Mouse (Mus musculus) stomach, postnatal 0 days (tissue): ENCODE results near the gene Chrm1. TPM values are rescaled to one million over a fixed set of nuclear protein-coding genes. Genes with fewer than 3 reads are reported as not detected.
"Not testable (repeated sequence)": the region's sequence is repeated elsewhere in the genome, so short reads cannot be mapped to it uniquely, and the experiment has no call there.

Experiments
- ATAC-seq: fragments of 200-750 bp; cut with Nextera tagmentation; 2 replicates; pipeline ENCODE4 v1.8.0; 2017; ENCODE audit not compliant: low FRiP score, low TSS enrichment
- DNase-seq: peaks from one replicate; pipeline ENCODE4 v3.0.0-alpha.2; 2016; ENCODE audit warnings: low spot score
- H3K27ac ChIP-seq: fragments of 300-500 bp; sonication (generic); replicated peaks from 2 replicates; pipeline ENCODE4 v1.5.1; 2014; ENCODE audit warnings: mild to moderate bottlenecking, control low read depth
- H3K27me3 ChIP-seq: fragments of 300-500 bp; sonication (generic); 2 replicates; pipeline ENCODE4 v1.6.1; 2014; ENCODE audit warnings: low read length; ENCODE audit not compliant: control insufficient read depth, insufficient read depth
- H3K36me3 ChIP-seq: fragments of 300-500 bp; sonication (generic); 2 replicates; pipeline ENCODE4 v1.6.1; 2014; ENCODE audit warnings: low read length, mixed read lengths; ENCODE audit not compliant: control insufficient read depth, insufficient read depth
- H3K4me1 ChIP-seq: fragments of 300-500 bp; sonication (generic); replicated peaks from 2 replicates; pipeline ENCODE4 v1.6.1; 2014; ENCODE audit warnings: antibody characterized with exemption; ENCODE audit not compliant: control insufficient read depth, insufficient read depth
- H3K4me2 ChIP-seq: fragments of 300-500 bp; sonication (generic); replicated peaks from 2 replicates; pipeline ENCODE4 v1.6.1; 2014; ENCODE audit warnings: low read depth, mild to moderate bottlenecking, control low read depth, moderate library complexity
- H3K4me3 ChIP-seq: fragments of 300-500 bp; sonication (generic); 2 replicates; pipeline ENCODE4 v1.5.1; 2014; ENCODE audit warnings: low read depth, low read length, control low read depth
- H3K9ac ChIP-seq: fragments of 300-500 bp; sonication (generic); 2 replicates; pipeline ENCODE4 v1.6.1; 2014; ENCODE audit warnings: mild to moderate bottlenecking, low read length, control low read depth, mixed read lengths
- H3K9me3 ChIP-seq: fragments of 300-500 bp; sonication (generic); 2 replicates; pipeline ENCODE4 v1.6.1; 2016; ENCODE audit warnings: low read length; ENCODE audit not compliant: control insufficient read depth
- CTCF ChIP-seq: IDR thresholded peaks from 2 replicates; pipeline ENCODE4 v1.5.1; 2016; ENCODE audit warnings: antibody characterized with exemption, low read depth, mild to moderate bottlenecking, moderate library complexity
- EP300 ChIP-seq: optimal IDR thresholded peaks from 2 replicates; pipeline ENCODE3; 2016; ENCODE audit warnings: antibody characterized with exemption
- WGBS: fragments of 180-500 bp; shearing (Covaris S2); extraction: QIAGEN DNeasy Blood & Tissue Kit; methylation state at CpG from one replicate; pipeline ENCODE4 v1.1.7; 2014; 5-methylcytosine and 5-hydroxymethylcytosine counted together
- polyA plus RNA-seq: library from polyadenylated mRNA; unstranded; fragments of >200 nt; fragmentation: Nextera tagmentation; extraction: Ambion mirVana; gene quantifications from 2 replicates; pipeline ENCODE4 v1.2.1, GENCODE M21; 2015

Chrm1 gene
- polyA plus RNA-seq, 1 experiment from 2014 or later = 1.4 TPM

GRCm38 (mm10) chr19:8715868-8716766 lies 52.5 kb downstream of the Chrm1 start:
- Histone ChIP-seq H3K9me3 (no peaks in the 10 kb centered on the region), H3K4me2 (no peak overlapping the region), H3K4me3 (no peak overlapping the region), H3K4me1 (no peaks in the 10 kb centered on the region), H3K27ac (no peak overlapping the region), H3K27me3 (no peaks in the 10 kb centered on the region), H3K36me3 (no peaks in the 10 kb centered on the region), H3K9ac (no peak overlapping the region)
- WGBS = 77% methylated on average over 10 of the region's 10 CpGs
- TF ChIP-seq EP300 = no peak
- no peak for TF ChIP-seq CTCF
- ATAC-seq = no peak
- peak; percentile 10 for DNase-seq

GRCm38 (mm10) chr19:8716767-8717475 lies 53.3 kb downstream of the Chrm1 start:
- Histone ChIP-seq H3K36me3 (no peaks in the 10 kb centered on the region), H3K9ac (no peak overlapping the region), H3K4me1 (no peaks in the 10 kb centered on the region), H3K4me3 (no peak overlapping the region), H3K27me3 (no peaks in the 10 kb centered on the region), H3K27ac (no peak overlapping the region), H3K4me2 (no peak overlapping the region), H3K9me3 (no peaks in the 10 kb centered on the region)
- ATAC-seq = no peak
- 79% methylated on average over 8 of the region's 10 CpGs for WGBS
- DNase-seq = peak; percentile 8
- no peak for TF ChIP-seq CTCF

GRCm38 (mm10) chr19:8718357-8718756 lies 54.8 kb downstream of the Chrm1 start:
- H3K36me3 ChIP-seq = no peaks in the 10 kb centered on the region
- no peak overlapping the region for H3K9ac ChIP-seq
- H3K4me2 ChIP-seq = no peak overlapping the region
- DNase-seq (peak; percentile 72), ATAC-seq (no peak)
- no peaks in the 10 kb centered on the region for H3K9me3 ChIP-seq
- H3K27me3 ChIP-seq = no peaks in the 10 kb centered on the region
- 58% methylated on average over 3 of the region's 3 CpGs for WGBS
- TF ChIP-seq CTCF (peak; percentile 87), EP300 (no peak)
- no peak overlapping the region for H3K27ac ChIP-seq
- H3K4me1 ChIP-seq = no peaks in the 10 kb centered on the region
- no peak overlapping the region for H3K4me3 ChIP-seq

GRCm38 (mm10) chr19:8719037-8719436 lies 55.4 kb downstream of the Chrm1 start:
- DNase-seq = peak; percentile 10
- ATAC-seq, H3K9me3 ChIP-seq, H3K27me3 ChIP-seq, H3K36me3 ChIP-seq, H3K4me3 ChIP-seq, H3K4me2 ChIP-seq, H3K27ac ChIP-seq, H3K4me1 ChIP-seq, H3K9ac ChIP-seq: not testable (repeated sequence)
- peak; percentile 40 for TF ChIP-seq CTCF

GRCm38 (mm10) chr19:8721378-8721777 lies 57.8 kb downstream of the Chrm1 start:
- no peak overlapping the region for H3K27ac ChIP-seq
- 41% methylated on average over 1 of the region's 1 CpGs for WGBS
- no peaks in the 10 kb centered on the region for H3K4me1 ChIP-seq
- H3K36me3 ChIP-seq = peaks cover 6% of the 10 kb centered on the region; the same call in 1 of the 2 replicates
- DNase-seq = no peak
- H3K4me2 ChIP-seq = no peak overlapping the region
- no peak for TF ChIP-seq EP300
- no peak for TF ChIP-seq CTCF
- H3K4me3 ChIP-seq = no peak overlapping the region
- no peaks in the 10 kb centered on the region for H3K27me3 ChIP-seq
- H3K9me3 ChIP-seq = no peaks in the 10 kb centered on the region
- no peak for ATAC-seq
- no peak overlapping the region for H3K9ac ChIP-seq

- no peaks in the 10 kb centered on the region for H3K9me3 ChIP-seq
- H3K36me3 ChIP-seq = peaks cover 6% of the 10 kb centered on the region; the same call in 1 of the 2 replicates
- H3K4me3 ChIP-seq = peak overlapping the region; percentile 66; the same call in 1 of the 2 replicates
- no peak for ATAC-seq
- H3K4me2 ChIP-seq = peak overlapping the region; percentile 59
- 31% methylated on average over 4 of the region's 4 CpGs for WGBS
- peak; percentile 11 for DNase-seq
- H3K4me1 ChIP-seq = no peaks in the 10 kb centered on the region
- H3K27me3 ChIP-seq = no peaks in the 10 kb centered on the region
- no peak for TF ChIP-seq CTCF
- TF ChIP-seq EP300 = no peak
- no peak overlapping the region for H3K27ac ChIP-seq
- no peak overlapping the region for H3K9ac ChIP-seq
Measured at GRCm38 (mm10) chr19:8722021-8722420, 58.4 kb downstream of the Chrm1 start.
